ENCODE assay signal across 10 mouse cellular contexts in the genomic region with DNA sequence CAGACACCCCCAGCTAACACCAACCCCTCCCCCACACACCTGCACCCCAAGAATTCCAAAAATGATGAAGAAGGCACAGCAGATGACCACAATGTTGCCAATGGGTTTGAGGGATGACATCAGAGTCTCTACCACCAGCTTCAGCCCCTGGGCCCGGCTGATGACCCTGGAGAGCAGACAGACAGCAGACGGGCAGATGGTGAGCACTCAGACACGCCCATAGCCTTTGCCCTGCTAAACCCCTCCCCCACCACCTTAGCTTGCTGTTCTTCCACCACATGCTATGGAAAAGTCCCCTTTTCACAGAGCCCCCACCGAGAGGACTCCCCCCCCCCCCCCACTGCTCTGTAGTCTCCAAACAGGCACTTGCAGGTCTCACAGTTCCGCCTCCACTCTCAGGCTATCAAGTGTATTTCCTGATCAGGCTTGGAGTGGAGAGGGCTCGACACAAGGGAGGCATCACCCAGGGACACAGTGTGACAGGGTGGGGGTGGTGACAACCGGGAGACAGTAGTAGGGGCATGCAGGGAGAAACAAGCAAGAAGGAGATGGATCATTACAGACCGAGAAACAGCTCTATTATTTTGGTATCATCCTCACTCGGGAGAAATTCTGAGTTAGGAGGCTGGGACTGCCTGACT. TPM values are rescaled to one million over a fixed set of nuclear protein-coding genes. Genes with fewer than 3 reads are reported as not detected.
DNase-seq lines count a peak whose midpoint lies in the region; ATAC-seq and TF ChIP-seq lines count a peak whose summit lies in the region.
"Had no signal": no experiment of that assay in that cellular context is flagged by ENCODE, and none has a peak within 500 bp of the region (broad histone marks: within the 10 kb centered on the region; RNA-seq: fewer than 3 reads in every experiment).

No protein-coding gene starts in this region.

- H3K9ac ChIP-seq in intestine, embryonic 14.5 days (ENCODE audit: low read length), result no peak overlapping the region
- H3K9ac ChIP-seq in intestine, postnatal 0 days (ENCODE audit: low read depth, low read length), result no peak overlapping the region
- no peak overlapping the region; the same call in 1 of the 2 replicates for H3K9ac ChIP-seq in intestine, embryonic 16.5 days (ENCODE audit: low read depth, low read length)

- H3K27ac ChIP-seq in intestine, embryonic 14.5 days (ENCODE audit: low read depth), result peak overlapping the region; percentile 78
- H3K27ac ChIP-seq in intestine, postnatal 0 days (ENCODE audit: low read depth, low read length), result no peak overlapping the region
- H3K27ac ChIP-seq in embryonic facial prominence, embryonic 10.5 days (replicated peaks), result peak overlapping the region; percentile 77
- H3K27ac ChIP-seq in intestine, embryonic 16.5 days (ENCODE audit: low read length), result peak overlapping the region; percentile 56

- no peaks in the 10 kb centered on the region for H3K79me2 ChIP-seq in myocyte (ENCODE audit: control insufficient read depth, insufficient read depth)

- H3K4me2 ChIP-seq in intestine, embryonic 14.5 days (ENCODE audit: low read length), result no peak overlapping the region
- no peak overlapping the region for H3K4me2 ChIP-seq in intestine, postnatal 0 days (replicated peaks; ENCODE audit: low read depth)
- H3K4me2 ChIP-seq in intestine, embryonic 16.5 days (ENCODE audit: low read depth, low read length), result no peak overlapping the region
- peak overlapping the region; percentile 45 for H3K4me2 ChIP-seq in myocyte (ENCODE audit: low read depth)
- H3K4me2 ChIP-seq: liver, embryonic 11.5 days had no signal

- no peak overlapping the region for H3ac ChIP-seq in myocyte (ENCODE audit: control insufficient read depth, insufficient read length)

- no peaks in the 10 kb centered on the region for H3K9me3 ChIP-seq in intestine, embryonic 14.5 days (ENCODE audit: control insufficient read depth, low read length)
- no peaks in the 10 kb centered on the region for H3K9me3 ChIP-seq in intestine, postnatal 0 days (ENCODE audit: control insufficient read depth)
- H3K9me3 ChIP-seq in embryonic facial prominence, embryonic 10.5 days, result no peaks in the 10 kb centered on the region
- H3K9me3 ChIP-seq in intestine, embryonic 16.5 days (ENCODE audit: control insufficient read depth, low read length), result no peaks in the 10 kb centered on the region

- peaks cover 35% of the 10 kb centered on the region for H3K4me1 ChIP-seq in intestine, embryonic 14.5 days (replicated peaks; ENCODE audit: control insufficient read depth, insufficient read depth, low read length)
- no peaks in the 10 kb centered on the region; the same call in 1 of the 2 replicates for H3K4me1 ChIP-seq in intestine, postnatal 0 days (replicated peaks; ENCODE audit: control insufficient read depth, insufficient read depth, low read length)
- H3K4me1 ChIP-seq in embryonic facial prominence, embryonic 10.5 days, result peaks cover 57% of the 10 kb centered on the region
- peaks cover 39% of the 10 kb centered on the region for H3K4me1 ChIP-seq in intestine, embryonic 16.5 days (ENCODE audit: control insufficient read depth, insufficient read depth, low read length)

- ATAC-seq in intestine, embryonic 14.5 days (replicated peaks; ENCODE audit: low FRiP score, low TSS enrichment, low read depth), result no peak
- no peak for ATAC-seq in intestine, postnatal 0 days
- ATAC-seq in intestine, embryonic 16.5 days, result peak; percentile 34

- H3K36me3 ChIP-seq in intestine, embryonic 14.5 days (ENCODE audit: control insufficient read depth, insufficient read depth, low read length), result peaks cover 10% of the 10 kb centered on the region
- peaks cover 3% of the 10 kb centered on the region; the same call in 1 of the 2 replicates for H3K36me3 ChIP-seq in intestine, postnatal 0 days (ENCODE audit: control insufficient read depth, insufficient read depth)
- H3K36me3 ChIP-seq in embryonic facial prominence, embryonic 10.5 days (replicated peaks), result peaks cover 78% of the 10 kb centered on the region
- H3K36me3 ChIP-seq in intestine, embryonic 16.5 days (ENCODE audit: control insufficient read depth, insufficient read depth, low read length), result no peaks in the 10 kb centered on the region
- no peaks in the 10 kb centered on the region for H3K36me3 ChIP-seq in myocyte (ENCODE audit: control insufficient read depth, insufficient read depth)

- H3K27me3 ChIP-seq in intestine, embryonic 14.5 days (replicated peaks; ENCODE audit: control insufficient read depth, insufficient read depth, low read length), result no peaks in the 10 kb centered on the region
- H3K27me3 ChIP-seq in intestine, postnatal 0 days (replicated peaks; ENCODE audit: control insufficient read depth, insufficient read depth, low read length), result peaks cover 12% of the 10 kb centered on the region; the same call in 1 of the 2 replicates
- peaks cover 41% of the 10 kb centered on the region for H3K27me3 ChIP-seq in embryonic facial prominence, embryonic 10.5 days (replicated peaks; ENCODE audit: low read depth, poor library complexity, severe bottlenecking)
- peaks cover 9% of the 10 kb centered on the region; the same call in 1 of the 2 replicates for H3K27me3 ChIP-seq in intestine, embryonic 16.5 days (replicated peaks; ENCODE audit: control insufficient read depth, insufficient read depth, low read length)
- peaks cover 39% of the 10 kb centered on the region for H3K27me3 ChIP-seq in myocyte (ENCODE audit: control insufficient read depth, insufficient read depth, insufficient read length)

- no peak for TF ChIP-seq CTCF in intestine, postnatal 0 days (IDR thresholded peaks at IDR 0.05; ENCODE audit: low read depth)

- TF ChIP-seq POLR2A in myocyte (IDR thresholded peaks at IDR 0.05; ENCODE audit: insufficient read length, low read depth), result no peak

- H3K4me3 ChIP-seq in intestine, embryonic 14.5 days (ENCODE audit: low read depth, low read length), result no peak overlapping the region
- H3K4me3 ChIP-seq in intestine, postnatal 0 days (ENCODE audit: low read depth, low read length), result no peak overlapping the region
- H3K4me3 ChIP-seq in embryonic facial prominence, embryonic 10.5 days, result 0 out of 2 replicates have a peak overlapping the region, but pooled peaks have one; percentile 17
- no peak overlapping the region for H3K4me3 ChIP-seq in intestine, embryonic 16.5 days (ENCODE audit: low read length)
- no peak overlapping the region for H3K4me3 ChIP-seq in myocyte

- 16% methylated on average over 9 of the region's 9 CpGs for WGBS in intestine, embryonic 14.5 days
- 30% methylated on average over 9 of the region's 9 CpGs for WGBS in intestine, postnatal 0 days
- WGBS in embryonic facial prominence, embryonic 10.5 days, result 31% methylated on average over 9 of the region's 9 CpGs
- WGBS in intestine, embryonic 16.5 days, result 22% methylated on average over 9 of the region's 9 CpGs

- no peak for DNase-seq in intestine, embryonic 14.5 days (ENCODE audit: low spot score)
- DNase-seq in embryonic facial prominence, embryonic 10.5 days (ENCODE audit: low spot score), result peak; percentile 42
- no peak for DNase-seq in layer of hippocampus, postnatal 14 days (ENCODE audit: low spot score in 2 of 2)
- DNase-seq in layer of hippocampus, adult 18-20 months (ENCODE audit: low spot score in 2 of 2), result no peak
- no peak for DNase-seq in urinary bladder, postnatal 25 days (ENCODE audit: low spot score)
- DNase-seq: thymus, postnatal 25 days had no signal

TF ChIP-seq in myocyte, 11 proteins besides CTCF, POLR2A, EP300 and RAD21:
- TF ChIP-seq REST (IDR thresholded peaks at IDR 0.05; ENCODE audit: insufficient read depth, insufficient read length) (no peak), MAX (IDR thresholded peaks at IDR 0.05; ENCODE audit: low read depth) (no peak), SRF (IDR thresholded peaks at IDR 0.05; ENCODE audit: control insufficient read depth, insufficient read length, low read depth) (no peak)
TF ChIP-seq in myocyte: peak in this region for 0.

RNA-seq across cellular contexts. Expression of gene Abcc3, which starts 36.3 kb away (rescaled TPM):
- polyA plus RNA-seq in intestine, embryonic 14.5 days (2014; fragmentation: Nextera tagmentation; extraction: Ambion mirVana), result 1.5 and 2.1 TPM in 2 replicates
- 3.2 and 3.9 TPM in 2 replicates for polyA plus RNA-seq in intestine, postnatal 0 days (2015; fragmentation: Nextera tagmentation; extraction: Ambion mirVana)
- polyA plus RNA-seq in embryonic facial prominence, embryonic 10.5 days (2016; fragmentation: Nextera tagmentation; extraction: Ambion mirVana), result 0.23 and 0.24 TPM in 2 replicates
- 2.5 and 3.3 TPM in 2 replicates for polyA plus RNA-seq in intestine, embryonic 16.5 days (2015; fragmentation: Nextera tagmentation; extraction: Ambion mirVana)
- not detected for polyA plus RNA-seq in myocyte (2012; fragmentation: generic; extraction: Trizol)
- total RNA-seq in layer of hippocampus, postnatal 14 days (2021), result 1 to 10 TPM; 1.8 to 3.8 TPM
- 1 to 10 TPM; 1.4 to 2.4 TPM for total RNA-seq in layer of hippocampus, adult 18-20 months (2021)

RNA-seq across cellular contexts. Expression of gene Cacna1g, which starts 44.9 kb away (rescaled TPM):
- 11.1 and 11.5 TPM in 2 replicates for polyA plus RNA-seq in intestine, embryonic 14.5 days (2014; fragmentation: Nextera tagmentation; extraction: Ambion mirVana)
- polyA plus RNA-seq in intestine, postnatal 0 days (2015; fragmentation: Nextera tagmentation; extraction: Ambion mirVana), result 1.2 and 1.4 TPM in 2 replicates
- 6.5 and 13.5 TPM in 2 replicates for polyA plus RNA-seq in embryonic facial prominence, embryonic 10.5 days (2016; fragmentation: Nextera tagmentation; extraction: Ambion mirVana)
- polyA plus RNA-seq in intestine, embryonic 16.5 days (2015; fragmentation: Nextera tagmentation; extraction: Ambion mirVana), result 4.9 and 5.4 TPM in 2 replicates
- 0.05 TPM for polyA plus RNA-seq in myocyte (2012; fragmentation: generic; extraction: Trizol)
- 10 to 100 TPM; 74.7 to 92.9 TPM for total RNA-seq in layer of hippocampus, postnatal 14 days (2021)
- total RNA-seq in layer of hippocampus, adult 18-20 months (2021), result 10 to 100 TPM; 53.2 to 59.2 TPM

RNA-seq across cellular contexts. Expression of gene Spata20, which starts 56.8 kb away (rescaled TPM):
- 0.08 and 0.24 TPM in 2 replicates for polyA plus RNA-seq in intestine, embryonic 14.5 days (2014; fragmentation: Nextera tagmentation; extraction: Ambion mirVana)
- polyA plus RNA-seq in intestine, postnatal 0 days (2015; fragmentation: Nextera tagmentation; extraction: Ambion mirVana), result not detected in 2 replicates
- not detected in 2 replicates for polyA plus RNA-seq in embryonic facial prominence, embryonic 10.5 days (2016; fragmentation: Nextera tagmentation; extraction: Ambion mirVana)
- polyA plus RNA-seq in intestine, embryonic 16.5 days (2015; fragmentation: Nextera tagmentation; extraction: Ambion mirVana), result 0.13 and 0.16 TPM in 2 replicates
- not detected for polyA plus RNA-seq in myocyte (2012; fragmentation: generic; extraction: Trizol)
- total RNA-seq in layer of hippocampus, postnatal 14 days (2021), result under 1 TPM; 0.35 to 0.43 TPM
- under 1 TPM in 1 of 2 experiments, not detected in 1; 0.79 TPM for total RNA-seq in layer of hippocampus, adult 18-20 months (2021)
- polyA plus RNA-seq: liver, embryonic 11.5 days had no signal
